Mouse (Mus musculus) left cerebral cortex, postnatal 4 days (tissue): ENCODE results near the gene Ncor2. TPM values are rescaled to one million over a fixed set of nuclear protein-coding genes. Genes with fewer than 3 reads are reported as not detected.
A peak's percentile ranks its signal among the peaks of the same experiment; 100 is the strongest.

Experiments
- DNase-seq: peaks from one replicate; pipeline ENCODE4 v3.0.0-alpha.2; 2022
- intact Hi-C: fragments of 180-260 bp; cut with DNase I; formaldehyde crosslinking; loops from one replicate; pipeline ENCODE4 v1.15.1; 2025
- total RNA-seq, 2 experiments: library from RNA; stranded (reverse); gene quantifications; 2 replicates each; pipeline ENCODE4 v1.2.3; 2021

Ncor2 gene
- total RNA-seq, 2 experiments from 2014 or later, result 110 to 115 TPM

DNA sequence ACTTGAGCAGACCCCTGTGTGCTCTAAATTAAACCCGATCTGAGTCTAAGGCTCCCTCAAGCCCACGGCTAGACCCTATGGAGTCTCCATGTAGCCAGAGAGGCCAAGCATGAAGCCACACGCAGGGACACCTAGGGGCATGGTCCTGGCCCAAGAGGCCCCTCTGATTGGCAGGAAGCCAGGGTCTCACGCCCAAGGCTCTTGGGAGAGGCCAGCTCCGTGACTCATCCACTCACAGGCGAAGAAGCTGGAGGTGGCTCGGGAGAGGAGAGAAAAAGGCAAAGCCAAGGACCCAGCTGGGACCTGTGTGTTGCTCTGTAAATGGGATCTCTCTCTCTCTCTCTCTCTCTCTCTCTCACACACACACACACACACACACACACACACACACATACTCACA is 44.6 kb downstream of the Ncor2 start:
- intact Hi-C loops, result no loop called here
- DNase-seq, result peak; percentile 72

- DNase-seq, result peak; percentile 62
- intact Hi-C loops, result no loop called here
Measured at GRCm38 (mm10) chr5:125133651-125134050, 45.4 kb downstream of the Ncor2 start.

- DNase-seq, result no peak
- intact Hi-C loops, result no loop called here
Measured at GRCm38 (mm10) chr5:125132566-125133260, 46.3 kb downstream of the Ncor2 start.

DNA sequence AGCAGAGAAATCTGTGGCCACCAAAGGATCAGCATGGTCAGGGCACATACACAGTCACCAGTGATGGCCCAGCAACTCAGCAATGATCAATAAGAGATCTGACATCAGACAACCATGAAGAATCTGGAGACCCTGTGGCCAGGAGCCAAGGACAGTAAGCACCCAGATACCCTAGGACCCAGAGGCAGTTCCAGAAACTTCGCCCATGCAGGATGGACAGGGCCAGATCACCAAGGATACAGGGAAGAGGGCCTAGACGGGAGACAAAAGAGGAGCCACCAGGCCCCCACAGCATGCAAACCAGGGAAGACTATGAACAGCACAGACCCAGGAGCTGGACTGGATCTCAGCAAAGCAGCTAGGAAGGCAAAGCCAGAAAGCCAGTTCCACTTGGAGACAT is 47.0 kb downstream of the Ncor2 start:
- intact Hi-C loops, result no loop called here
- DNase-seq, result peak; percentile 59

- intact Hi-C loops, result no loop called here
- DNase-seq, result no peak
Measured at GRCm38 (mm10) chr5:125130406-125130805, 48.6 kb downstream of the Ncor2 start.

DNA sequence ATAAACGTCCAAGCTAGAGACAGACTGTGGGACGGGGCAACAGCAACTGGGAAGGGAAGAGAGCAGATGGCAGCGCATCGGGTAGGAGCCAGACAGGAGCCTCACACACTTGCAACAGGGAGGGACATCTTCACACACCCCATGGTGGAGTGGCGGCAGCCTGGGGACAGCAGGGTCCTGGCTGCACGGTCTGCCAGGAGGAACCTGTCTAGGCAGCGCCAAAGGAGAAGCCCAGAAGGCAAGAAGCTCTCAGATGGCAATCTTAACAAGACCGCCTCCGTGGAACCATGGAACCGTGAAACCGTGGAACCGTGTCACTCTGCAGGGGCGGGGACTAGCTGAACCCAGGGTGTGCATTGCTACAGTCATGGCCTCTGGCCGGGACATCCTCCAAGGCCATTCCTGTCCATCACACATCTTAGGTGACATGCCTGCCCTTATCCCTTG is 50.1 kb downstream of the Ncor2 start:
- intact Hi-C loops, result loop anchor here (10.0 kb wide), 1 partner anchor 136 kb away; no protein-coding TSS in a partner anchor
- DNase-seq, result peak; percentile 91

GRCm38 (mm10) chr5:125127920-125128319 is 51.1 kb downstream of the Ncor2 start:
- intact Hi-C loops, result loop anchor here (10.0 kb wide), 1 partner anchor 137 kb away; no protein-coding TSS in a partner anchor
- no peak for DNase-seq

- intact Hi-C loops, result loop anchor here (10.0 kb wide), 1 partner anchor 137 kb away; no protein-coding TSS in a partner anchor
- DNase-seq, result no peak
Measured at GRCm38 (mm10) chr5:125127426-125127825, 51.6 kb downstream of the Ncor2 start.

- no peak for DNase-seq
- intact Hi-C loops, result loop anchor here (10.0 kb wide), 1 partner anchor 139 kb away; no protein-coding TSS in a partner anchor
Measured at GRCm38 (mm10) chr5:125125966-125126464, 53.0 kb downstream of the Ncor2 start.

- intact Hi-C loops, result loop anchor here (10.0 kb wide), 1 partner anchor 140 kb away; no protein-coding TSS in a partner anchor
- no peak for DNase-seq
Measured at GRCm38 (mm10) chr5:125125219-125125618, 53.8 kb downstream of the Ncor2 start.

GRCm38 (mm10) chr5:125124002-125124401 is 55.0 kb downstream of the Ncor2 start:
- no peak for DNase-seq
- intact Hi-C loops, result loop anchor here (10.0 kb wide), 1 partner anchor 141 kb away; no protein-coding TSS in a partner anchor

GRCm38 (mm10) chr5:125123206-125123605 is 55.8 kb downstream of the Ncor2 start:
- DNase-seq, result no peak
- intact Hi-C loops, result loop anchor here (10.0 kb wide), 1 partner anchor 142 kb away; no protein-coding TSS in a partner anchor

- intact Hi-C loops, result loop anchor here (10.0 kb wide), 1 partner anchor 142 kb away; no protein-coding TSS in a partner anchor
- DNase-seq, result no peak
Measured at GRCm38 (mm10) chr5:125122546-125122945, 56.5 kb downstream of the Ncor2 start.

GRCm38 (mm10) chr5:125122049-125122448 is 57.0 kb downstream of the Ncor2 start:
- intact Hi-C loops, result loop anchor here (10.0 kb wide), 1 partner anchor 143 kb away; no protein-coding TSS in a partner anchor
- no peak for DNase-seq

DNA sequence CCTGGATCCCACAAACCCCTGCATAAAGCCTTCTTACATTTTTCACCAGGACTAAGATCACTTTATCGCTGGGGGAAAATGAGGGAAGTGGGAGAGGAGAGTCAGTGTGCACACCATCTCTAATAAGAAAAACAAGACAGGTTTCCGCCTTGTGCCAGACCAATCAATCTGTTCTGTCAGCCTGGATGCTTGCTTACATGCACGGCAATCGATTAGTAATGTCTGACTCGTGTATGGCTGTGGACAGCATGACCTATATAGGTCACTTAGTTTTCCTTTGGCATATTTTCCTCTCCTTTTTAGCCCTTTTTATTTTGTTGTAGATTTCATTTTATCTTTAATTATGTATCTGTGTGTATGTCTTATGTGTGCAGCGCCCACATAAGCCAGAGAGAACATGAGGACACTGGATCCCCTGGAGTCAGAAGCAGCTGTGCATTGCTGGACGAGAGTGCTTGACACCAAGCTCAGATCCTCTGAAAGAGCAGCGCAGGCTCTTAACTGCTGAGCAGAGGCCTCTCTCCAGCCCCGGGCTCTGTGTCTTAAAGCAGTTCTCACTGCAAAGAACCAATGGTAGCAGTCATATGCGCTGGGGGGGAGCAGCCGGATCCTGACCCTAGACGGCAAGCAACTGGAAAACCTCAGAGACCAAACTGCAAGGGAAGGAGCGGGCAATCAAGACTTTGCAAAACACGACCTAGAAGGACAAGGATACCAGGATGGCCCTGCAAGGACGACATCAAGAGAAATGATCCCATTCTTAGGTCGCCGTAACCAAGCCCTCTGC is 58.3 kb downstream of the Ncor2 start:
- intact Hi-C loops, result loop anchor here (10.0 kb wide), 1 partner anchor 144 kb away; no protein-coding TSS in a partner anchor
- no peak for DNase-seq

DNA sequence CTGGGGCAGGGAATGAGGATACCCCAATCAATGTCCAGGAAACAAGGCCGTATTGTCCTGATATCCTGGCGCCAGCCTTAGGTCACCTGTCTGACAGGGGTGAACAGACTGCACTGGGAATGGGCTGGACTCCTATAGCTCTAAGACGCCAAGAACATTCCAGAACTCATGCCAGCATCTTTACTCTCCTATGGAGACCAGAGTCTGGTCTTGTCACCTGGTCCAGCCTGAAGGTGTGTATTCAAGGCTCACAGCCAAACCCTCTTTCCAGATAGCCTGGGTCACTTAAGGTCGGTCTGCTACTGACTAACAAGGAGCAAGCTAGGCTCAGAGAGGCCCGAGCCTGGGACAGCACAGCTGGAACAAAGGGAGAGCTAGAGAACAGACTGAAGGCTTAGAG is 61.8 kb downstream of the Ncor2 start:
- DNase-seq, result no peak
- intact Hi-C loops, result no loop called here

DNA sequence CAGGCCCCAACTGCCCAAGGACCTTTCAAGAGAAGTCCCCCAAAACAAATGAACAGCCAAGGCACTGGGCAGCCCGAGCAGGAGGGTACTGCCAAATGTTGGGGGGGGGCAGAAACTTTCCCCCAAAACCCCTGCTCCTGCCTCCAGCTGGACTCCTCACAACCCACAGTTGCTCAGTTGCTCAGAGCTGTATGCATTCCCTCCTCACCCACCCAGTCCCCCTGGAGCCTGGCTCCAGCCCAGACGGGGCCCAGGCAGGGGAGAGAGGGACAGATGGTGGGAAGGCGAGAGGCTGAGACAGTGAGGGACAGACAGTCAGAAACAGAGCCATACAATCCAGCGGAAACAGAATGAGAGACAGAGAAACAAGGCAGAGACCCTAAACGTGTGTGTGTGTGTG is 66.0 kb downstream of the Ncor2 start:
- peak; percentile 87 for DNase-seq
- intact Hi-C loops, result no loop called here

DNA sequence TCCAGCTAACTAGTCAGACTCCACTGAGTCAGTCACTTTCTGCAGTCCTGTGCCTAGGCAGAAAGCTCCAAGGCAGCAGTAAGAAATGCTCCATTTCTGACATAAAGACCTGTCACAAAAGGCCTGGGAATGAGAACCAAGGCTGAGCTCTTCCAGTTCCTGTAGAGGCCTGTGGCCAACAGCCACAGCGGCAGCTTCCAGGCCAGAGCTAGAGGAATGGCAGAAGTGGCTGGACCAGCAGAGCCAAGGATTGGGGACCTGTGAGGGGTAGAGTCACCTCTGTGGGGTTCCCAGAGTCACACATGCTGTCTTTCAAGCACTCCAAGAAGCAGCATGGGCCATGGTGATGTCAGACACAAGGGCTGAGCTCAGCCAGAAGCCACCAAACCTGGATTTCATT is 66.4 kb downstream of the Ncor2 start:
- no peak for DNase-seq
- intact Hi-C loops, result no loop called here

- DNase-seq, result peak; percentile 78
- intact Hi-C loops, result no loop called here
Measured at GRCm38 (mm10) chr5:125111137-125111536, 67.9 kb downstream of the Ncor2 start.

DNA sequence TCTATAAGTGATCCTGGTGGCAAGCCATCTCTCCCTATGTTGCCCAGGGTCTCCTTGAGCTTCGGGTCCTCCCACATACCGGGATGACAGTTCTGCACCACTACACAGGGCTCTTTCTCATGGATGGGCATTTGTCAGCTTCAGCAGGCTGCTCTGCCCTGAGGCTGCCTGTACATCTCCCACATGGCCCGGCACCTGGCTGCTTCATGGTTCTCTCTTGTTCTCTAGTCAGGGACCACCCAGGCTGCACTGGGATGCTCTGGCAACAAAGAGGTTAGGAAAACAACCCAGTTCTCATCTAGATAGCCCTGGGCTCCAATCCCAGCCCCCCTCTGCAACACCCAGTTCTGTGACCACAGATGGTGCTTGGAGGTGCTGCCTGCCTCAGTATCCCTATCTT is 68.3 kb downstream of the Ncor2 start:
- intact Hi-C loops, result no loop called here
- peak; percentile 79 for DNase-seq

DNA sequence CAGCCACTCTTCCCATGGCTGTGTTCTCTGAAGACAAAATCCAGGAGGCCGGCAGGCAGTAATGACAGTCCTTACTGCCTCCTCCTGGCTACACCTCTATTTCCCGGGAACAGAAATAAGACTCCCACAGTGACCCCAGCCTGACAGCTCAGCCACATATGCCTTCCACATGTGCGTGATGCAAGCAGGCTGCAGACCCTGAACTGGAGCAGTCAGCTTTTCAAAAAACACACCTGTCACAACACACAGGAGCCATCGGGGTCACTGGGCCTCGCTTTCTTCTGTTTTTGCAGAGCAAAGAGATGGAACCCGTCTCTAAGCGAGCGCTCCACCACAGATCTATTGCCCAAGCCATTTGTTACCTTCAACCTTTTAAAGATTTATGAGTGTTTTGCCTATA is 68.8 kb downstream of the Ncor2 start:
- intact Hi-C loops, result no loop called here
- DNase-seq, result no peak
